Mouse (Mus musculus) CD4-positive, CD25-positive, alpha-beta regulatory T cell, adult 9 weeks (primary cell): ENCODE data around the gene Acvr1c. TPM values are rescaled to one million over a fixed set of nuclear protein-coding genes. Genes with fewer than 3 reads are reported as not detected.

Source experiments
- polyA plus RNA-seq: library from polyadenylated mRNA; unstranded; fragments of 100-300 nt; shearing (Covaris generic); gene quantifications from one replicate; pipeline ENCODE4 v1.2.1, GENCODE M21; 2017

Acvr1c gene
- 0.87 TPM for polyA plus RNA-seq

DNA sequence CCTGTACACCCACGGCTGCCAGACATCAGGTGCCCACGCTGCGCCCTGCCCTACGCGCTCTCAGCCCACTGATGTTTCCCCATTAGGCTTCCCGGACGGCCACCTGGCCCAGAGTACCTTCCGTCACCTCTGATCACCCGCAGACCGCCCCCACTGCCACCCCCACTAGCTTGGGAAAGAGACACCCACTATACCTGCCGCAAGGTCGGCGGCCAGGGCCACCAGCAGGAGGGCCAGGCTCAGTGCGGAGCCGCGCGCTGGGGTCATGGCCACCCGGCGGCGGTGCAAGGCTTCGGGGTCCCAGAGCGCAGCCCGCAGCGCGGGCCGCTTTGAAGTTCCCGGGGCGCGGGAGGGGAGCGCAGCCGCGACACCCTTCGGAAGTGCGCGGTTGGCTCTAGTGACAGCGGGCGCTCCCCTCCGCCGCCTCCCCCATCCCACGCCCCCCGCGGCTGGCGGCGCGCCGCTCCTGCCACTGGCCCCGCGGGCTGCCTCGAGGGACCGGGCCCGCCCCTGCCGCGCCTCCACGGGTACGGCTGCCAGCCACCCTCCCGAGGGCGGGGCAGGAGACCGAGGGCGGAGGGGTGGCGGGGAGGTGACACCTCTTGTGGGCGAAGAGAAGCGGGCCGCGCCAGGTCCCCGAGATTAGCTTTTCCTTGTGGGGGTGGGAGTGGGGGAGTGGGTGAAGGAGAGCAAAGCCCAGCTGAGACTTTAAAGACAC, at the start of gene Acvr1c:
Acvr1c (minus strand) TSS at position 482 of the 718 bp plus-strand sequence.

Other genes with a start within 250 kb of the Acvr1c start
- 690 TPM for gene Cytip, start 162.4 kb downstream of the Acvr1c start, polyA plus RNA-seq
- gene Gm17409, start 112.2 kb upstream of the Acvr1c start, polyA plus RNA-seq: not detected
- gene Acvr1, start 209.3 kb upstream of the Acvr1c start, polyA plus RNA-seq: not detected
- not detected for gene Upp2, start 209.4 kb upstream of the Acvr1c start, polyA plus RNA-seq